Mouse (Mus musculus) bone marrow, adult 2 months (tissue): Measurements from ENCODE around the gene Crtc3.

Source experiments
- CTCF ChIP-seq: fragments of 200-500 bp; IDR thresholded peaks from 2 replicates; pipeline ENCODE4 v1.5.1; 2011; ENCODE audit warnings: low read length, control low read depth; ENCODE audit not compliant: control insufficient read depth, insufficient read depth
- POLR2A ChIP-seq: fragments of 200-500 bp; IDR thresholded peaks from 2 replicates; pipeline ENCODE4 v1.6.1; 2011; ENCODE audit warnings: low read depth, mild to moderate bottlenecking, control low read depth, low read length, borderline replicate concordance; ENCODE audit not compliant: control insufficient read depth

GRCm38 (mm10) chr7:80611646-80612045, 77.0 kb downstream of the Crtc3 start:
- TF ChIP-seq CTCF (no peak), POLR2A (no peak)
